Mouse (Mus musculus) heart, postnatal 0 days (tissue): ENCODE data around the gene Megf11. TPM values are rescaled to one million over a fixed set of nuclear protein-coding genes. Genes with fewer than 3 reads are reported as not detected.

Experiments used
- ATAC-seq: fragments of 200-750 bp; cut with Nextera tagmentation; 2 replicates; pipeline ENCODE4 v1.8.0; 2017; ENCODE audit warnings: low read depth, moderate number of reproducible peaks, moderate library complexity; ENCODE audit not compliant: insufficient read depth
- DNase-seq: peaks from one replicate; pipeline ENCODE4 v3.0.0-alpha.2; 2016; ENCODE audit warnings: low spot score
- H3K27ac ChIP-seq: fragments of 300-500 bp; sonication (generic); 2 replicates; pipeline ENCODE4 v1.5.1; 2014; ENCODE audit warnings: low read depth, mild to moderate bottlenecking
- H3K27me3 ChIP-seq: fragments of 300-500 bp; sonication (generic); 2 replicates; pipeline ENCODE4 v1.6.1; 2014; ENCODE audit warnings: low read length, mixed read lengths; ENCODE audit not compliant: control insufficient read depth, insufficient read depth
- H3K36me3 ChIP-seq: fragments of 300-500 bp; sonication (generic); replicated peaks from 2 replicates; pipeline ENCODE4 v1.6.1; 2014; ENCODE audit warnings: low read length, mixed read lengths; ENCODE audit not compliant: control insufficient read depth, insufficient read depth
- H3K4me1 ChIP-seq: fragments of 300-500 bp; sonication (generic); 2 replicates; pipeline ENCODE4 v1.6.1; 2014; ENCODE audit warnings: antibody characterized with exemption; ENCODE audit not compliant: control insufficient read depth, insufficient read depth
- H3K4me2 ChIP-seq: fragments of 300-500 bp; sonication (generic); 2 replicates; pipeline ENCODE4 v1.6.1; 2014; ENCODE audit warnings: low read depth, mild to moderate bottlenecking, low read length, moderate library complexity
- H3K4me3 ChIP-seq: fragments of 300-500 bp; sonication (generic); 2 replicates; pipeline ENCODE4 v1.5.1; 2014; ENCODE audit warnings: low read depth, low read length
- H3K9ac ChIP-seq: fragments of 300-500 bp; sonication (generic); replicated peaks from 2 replicates; pipeline ENCODE4 v1.6.1; 2014; ENCODE audit warnings: low read depth, low read length, mixed read lengths
- H3K9me3 ChIP-seq: fragments of 300-500 bp; sonication (generic); replicated peaks from 2 replicates; pipeline ENCODE4 v1.6.1; 2016; ENCODE audit warnings: low read length; ENCODE audit not compliant: control insufficient read depth
- CTCF ChIP-seq: IDR thresholded peaks from 2 replicates; pipeline ENCODE4 v1.5.1; 2016; ENCODE audit warnings: antibody characterized with exemption, control low read depth, low read depth
- EP300 ChIP-seq: IDR thresholded peaks from 2 replicates; pipeline ENCODE4 v1.6.1; 2016; ENCODE audit warnings: antibody characterized with exemption, low read depth
- WGBS: fragments of 180-500 bp; shearing (Covaris S2); extraction: QIAGEN DNeasy Blood & Tissue Kit; methylation state at CpG from one replicate; pipeline ENCODE4 v1.1.7; 2014; 5-methylcytosine and 5-hydroxymethylcytosine counted together
- polyA plus RNA-seq: library from polyadenylated mRNA; unstranded; fragments of >200 nt; fragmentation: Nextera tagmentation; extraction: Ambion mirVana; gene quantifications from 2 replicates; pipeline ENCODE4 v1.2.1, GENCODE M21; 2015
- total RNA-seq: library from RNA; depleted of rRNA; stranded (reverse); fragments of >200 nt; gene quantifications from 2 replicates; pipeline ENCODE4 v1.2.3, GENCODE M21; 2014; ENCODE audit warnings: low replicate concordance

The Megf11 gene
- total and polyA plus RNA-seq, 2 experiments from 2014 or later: 0.18 to 0.23 TPM

GRCm38 (mm10) chr9:64533488-64534119 lies 148.2 kb downstream of the Megf11 start:
- H3K4me3 ChIP-seq: no peak overlapping the region
- TF ChIP-seq CTCF: no peak
- no peak for TF ChIP-seq EP300
- H3K4me1 ChIP-seq: no peaks in the 10 kb centered on the region
- H3K9ac ChIP-seq: no peak overlapping the region
- no peaks in the 10 kb centered on the region for H3K36me3 ChIP-seq
- H3K27me3 ChIP-seq: 0 out of 2 replicates have a peak, but pooled peaks cover 7% of the 10 kb centered on the region
- H3K27ac ChIP-seq: no peak overlapping the region
- no peak for ATAC-seq
- DNase-seq: no peak
- no peak overlapping the region for H3K4me2 ChIP-seq
- WGBS: 24% methylated on average over 15 of the region's 15 CpGs
- H3K9me3 ChIP-seq: no peaks in the 10 kb centered on the region

GRCm38 (mm10) chr9:64534313-64534712 lies 148.9 kb downstream of the Megf11 start:
- ATAC-seq: no peak
- TF ChIP-seq EP300: no peak
- no peak for TF ChIP-seq CTCF
- Histone ChIP-seq H3K9me3 (no peaks in the 10 kb centered on the region), H3K36me3 (no peaks in the 10 kb centered on the region), H3K4me1 (no peaks in the 10 kb centered on the region), H3K9ac (no peak overlapping the region), H3K27me3 (0 out of 2 replicates have a peak, but pooled peaks cover 7% of the 10 kb centered on the region), H3K27ac (no peak overlapping the region), H3K4me2 (no peak overlapping the region), H3K4me3 (no peak overlapping the region)
- 66% methylated on average over 6 of the region's 6 CpGs for WGBS
- no peak for DNase-seq

DNA sequence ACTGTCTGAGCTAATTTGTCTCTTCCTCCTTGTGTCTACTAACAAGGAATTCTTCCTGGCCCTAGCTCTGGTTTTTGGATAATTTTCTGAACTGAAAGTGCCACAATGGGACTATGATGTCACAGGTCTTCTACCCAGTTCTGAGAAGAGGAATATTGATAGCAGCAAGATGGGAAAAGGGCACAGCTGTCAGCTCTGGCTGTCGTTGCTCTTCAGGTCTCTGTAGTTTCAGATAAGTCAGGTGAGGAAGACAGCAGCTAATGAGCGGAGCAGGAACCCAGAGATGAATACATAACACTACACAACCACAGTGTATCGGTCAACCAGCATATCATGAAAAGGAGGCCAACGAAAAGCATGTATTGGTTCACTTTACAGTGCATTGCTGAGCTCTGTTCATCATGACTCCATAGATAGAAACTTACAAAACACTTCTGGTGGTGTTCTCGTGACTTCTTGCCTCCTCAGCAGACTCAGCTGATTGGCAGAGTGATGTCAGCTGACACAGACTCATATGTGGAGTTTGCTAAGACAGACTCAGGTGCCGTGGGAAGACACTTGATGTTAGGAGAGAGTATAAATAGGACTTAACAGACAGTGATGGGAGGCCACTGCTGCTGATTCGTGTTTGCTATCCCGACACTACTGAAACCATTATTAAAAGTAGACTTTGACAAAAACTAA lies 149.6 kb downstream of the Megf11 start:
- Histone ChIP-seq H3K36me3 (no peaks in the 10 kb centered on the region), H3K4me1 (no peaks in the 10 kb centered on the region), H3K9ac (no peak overlapping the region), H3K27me3 (0 out of 2 replicates have a peak, but pooled peaks cover 7% of the 10 kb centered on the region), H3K27ac (no peak overlapping the region), H3K9me3 (no peaks in the 10 kb centered on the region), H3K4me2 (no peak overlapping the region), H3K4me3 (no peak overlapping the region)
- DNase-seq (no peak), ATAC-seq (no peak)
- TF ChIP-seq CTCF: no peak
- no peak for TF ChIP-seq EP300
- 74% methylated on average over 8 of the region's 8 CpGs for WGBS

DNA sequence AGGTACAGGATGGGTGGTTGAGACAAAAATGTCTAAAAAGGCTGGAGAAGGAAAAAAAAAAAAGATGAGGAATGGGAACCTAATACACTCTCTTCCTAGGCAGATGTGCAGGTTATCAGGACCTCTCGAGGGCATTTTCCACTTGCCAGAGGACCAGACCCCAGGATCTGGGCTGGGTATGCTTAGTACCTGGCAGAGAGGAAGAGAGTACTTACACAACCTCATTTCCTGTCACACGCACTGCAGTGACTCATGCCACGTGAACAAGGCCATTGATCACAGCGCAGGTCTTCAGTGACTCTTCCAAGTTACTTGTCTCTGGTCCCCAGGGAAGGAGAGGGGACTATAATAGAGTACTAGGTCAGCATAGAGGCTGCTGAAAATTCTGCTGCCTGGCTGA lies 152.4 kb downstream of the Megf11 start:
- H3K27ac ChIP-seq: no peak overlapping the region
- no peak for DNase-seq
- no peaks in the 10 kb centered on the region for H3K36me3 ChIP-seq
- TF ChIP-seq CTCF (no peak), EP300 (no peak)
- H3K9me3 ChIP-seq: no peaks in the 10 kb centered on the region
- H3K27me3 ChIP-seq: 0 out of 2 replicates have a peak, but pooled peaks cover 7% of the 10 kb centered on the region
- 53% methylated on average over 4 of the region's 4 CpGs for WGBS
- no peak overlapping the region for H3K4me3 ChIP-seq
- ATAC-seq: no peak
- H3K9ac ChIP-seq: no peak overlapping the region
- no peaks in the 10 kb centered on the region for H3K4me1 ChIP-seq
- no peak overlapping the region for H3K4me2 ChIP-seq

- Histone ChIP-seq H3K27ac (no peak overlapping the region), H3K4me2 (no peak overlapping the region), H3K9me3 (no peaks in the 10 kb centered on the region), H3K36me3 (no peaks in the 10 kb centered on the region), H3K4me3 (no peak overlapping the region), H3K9ac (no peak overlapping the region), H3K4me1 (no peaks in the 10 kb centered on the region), H3K27me3 (peaks cover 3% of the 10 kb centered on the region; the same call in 1 of the 2 replicates)
- DNase-seq (no peak), ATAC-seq (no peak)
- no peak for TF ChIP-seq CTCF
- no peak for TF ChIP-seq EP300
- WGBS: 66% methylated on average over 4 of the region's 4 CpGs
Measured at GRCm38 (mm10) chr9:64542246-64542645, 156.8 kb downstream of the Megf11 start.
